Mouse (Mus musculus): ENCODE data around the gene Bmp8a.
A peak's percentile ranks its signal among the peaks of the same experiment; 100 is the strongest.
"Not testable (repeated sequence)": the region's sequence is repeated elsewhere in the genome, so short reads cannot be mapped to it uniquely, and the experiment has no call there.

Gene Bmp8a

DNA sequence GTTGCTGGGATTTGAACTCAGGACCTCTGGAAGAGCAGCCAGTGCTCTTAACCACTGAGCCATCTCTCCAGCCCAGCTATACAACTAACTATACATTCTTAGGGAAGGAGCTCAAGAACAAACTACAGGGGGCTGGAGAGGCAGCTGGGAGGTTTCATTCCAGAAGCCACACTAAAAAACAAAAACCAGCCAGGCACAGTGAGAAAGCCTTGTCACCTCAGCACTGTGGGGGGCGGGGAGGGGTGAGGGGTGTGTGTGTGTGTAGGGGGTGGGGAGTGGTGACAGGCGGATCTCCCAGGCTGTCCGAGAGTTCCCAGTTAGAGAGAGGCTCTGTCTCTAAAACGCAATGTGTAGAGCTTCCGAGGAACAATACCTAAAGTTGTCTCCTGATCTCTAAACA is 11.7 kb downstream of the Bmp8a start:
- no peak for DNase-seq (ENCODE audit: low read depth)

DNA sequence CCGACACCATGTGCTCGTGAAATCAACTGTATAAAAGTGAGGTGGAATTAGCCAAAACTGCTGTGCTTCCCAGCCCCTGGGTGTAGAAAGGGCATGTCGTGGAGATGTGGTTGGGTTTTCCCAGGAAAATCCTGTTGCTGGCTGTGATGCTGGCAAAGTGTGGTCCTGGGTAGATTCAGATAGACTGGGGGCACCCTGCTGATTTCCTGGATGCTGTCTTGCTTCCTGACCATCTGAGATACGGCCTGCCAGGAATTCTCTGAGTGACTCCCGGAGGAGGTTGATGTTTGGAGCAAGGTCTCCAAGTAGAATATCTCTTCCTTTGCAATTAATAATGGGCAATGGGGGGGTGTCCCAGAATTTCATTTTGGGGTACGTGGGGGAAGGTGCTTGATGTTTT is 14.1 kb downstream of the Bmp8a start:
- DNase-seq (ENCODE audit: low read depth): no peak

DNA sequence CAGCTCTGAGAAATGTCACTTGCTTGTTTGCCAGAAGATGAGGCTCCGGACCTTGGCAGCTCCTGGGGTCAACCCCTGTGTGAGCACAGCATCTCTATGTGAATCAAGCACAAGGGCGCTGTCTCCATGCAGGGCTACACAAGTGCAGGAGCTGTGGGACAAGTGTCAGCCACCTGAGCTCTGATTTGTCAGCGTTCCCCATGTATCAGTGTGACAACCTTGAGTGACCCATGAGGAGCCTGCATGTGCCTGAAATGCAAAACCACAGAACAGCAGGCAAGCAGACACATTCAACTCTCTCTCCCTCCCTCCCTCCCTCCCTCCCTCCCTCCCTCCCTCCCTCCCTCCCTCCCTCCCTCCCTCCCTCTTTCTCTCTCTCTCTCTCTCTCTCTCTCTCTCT is 15.4 kb downstream of the Bmp8a start:
- no peak for DNase-seq (ENCODE audit: low read depth)

- DNase-seq (ENCODE audit: low read depth): no peak
Observed at GRCm38 (mm10) chr4:123326087-123326486, 17.0 kb downstream of the Bmp8a start.

DNA sequence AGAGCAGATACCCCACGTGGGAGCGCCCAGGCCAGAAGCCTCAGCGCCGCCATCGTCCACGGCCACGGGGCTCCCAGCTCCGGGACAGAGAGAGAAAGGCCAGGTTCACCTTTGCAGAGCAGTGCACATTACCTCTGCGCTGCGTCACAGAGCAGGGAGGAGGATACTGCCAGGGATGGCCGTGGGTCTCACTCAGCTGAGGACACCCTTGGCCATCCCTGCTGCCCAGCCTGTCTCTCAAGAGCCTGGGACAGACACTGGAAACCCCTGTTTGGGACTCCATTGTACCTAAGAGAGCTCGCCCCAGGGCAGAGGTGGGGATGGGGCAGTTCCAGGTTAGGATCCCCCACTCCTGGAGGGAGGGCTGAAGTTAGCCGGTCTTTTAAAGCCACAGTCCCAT is 19.5 kb downstream of the Bmp8a start, which contains the start of gene Oxct2a:
Gene Oxct2a (minus strand): TSS at position 101 of the 400 bp plus-strand sequence.
- DNase-seq (ENCODE audit: low read depth): no peak

DNA sequence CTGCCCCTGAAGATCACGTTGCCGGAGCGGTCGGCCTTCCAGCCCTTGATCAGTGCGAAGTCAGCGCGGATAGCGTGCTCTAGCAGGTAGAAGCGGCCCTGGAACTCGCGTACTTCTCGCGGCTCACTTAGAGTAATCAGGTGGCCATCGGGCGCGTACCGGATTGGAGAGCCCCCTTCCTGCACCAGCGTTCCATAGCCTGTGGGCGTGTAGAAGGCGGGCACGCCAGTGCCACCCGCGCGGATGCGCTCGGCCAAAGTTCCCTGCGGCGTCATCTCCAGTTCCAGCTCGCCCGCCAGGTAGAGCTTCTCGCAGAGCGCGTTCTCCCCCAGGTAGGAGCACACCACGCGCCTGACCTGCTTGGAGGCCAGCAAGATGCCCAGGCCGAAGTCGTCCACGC is 20.1 kb downstream of the Bmp8a start:
- not testable (repeated sequence) for DNase-seq (ENCODE audit: low read depth)

DNA sequence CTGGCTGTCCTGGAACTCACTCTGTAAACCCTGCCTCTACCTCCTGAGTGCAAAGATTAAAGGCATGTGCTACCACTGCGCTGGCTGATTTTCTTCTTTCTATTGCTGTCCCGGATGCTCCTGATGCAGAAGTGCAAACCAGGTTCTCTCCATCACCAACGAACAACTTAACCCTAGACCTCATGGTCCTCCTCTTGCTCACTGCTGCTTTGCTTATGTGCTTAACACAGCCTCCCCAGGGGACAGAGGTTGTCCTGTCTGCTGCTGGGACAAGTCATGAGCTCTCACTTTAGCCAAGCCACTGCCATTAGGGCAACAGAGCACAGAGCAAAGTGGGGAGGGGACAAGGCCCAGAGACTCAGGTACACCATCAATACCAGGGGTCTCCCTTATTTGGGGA is 28.6 kb downstream of the Bmp8a start:
- DNase-seq (ENCODE audit: low read depth): no peak

DNA sequence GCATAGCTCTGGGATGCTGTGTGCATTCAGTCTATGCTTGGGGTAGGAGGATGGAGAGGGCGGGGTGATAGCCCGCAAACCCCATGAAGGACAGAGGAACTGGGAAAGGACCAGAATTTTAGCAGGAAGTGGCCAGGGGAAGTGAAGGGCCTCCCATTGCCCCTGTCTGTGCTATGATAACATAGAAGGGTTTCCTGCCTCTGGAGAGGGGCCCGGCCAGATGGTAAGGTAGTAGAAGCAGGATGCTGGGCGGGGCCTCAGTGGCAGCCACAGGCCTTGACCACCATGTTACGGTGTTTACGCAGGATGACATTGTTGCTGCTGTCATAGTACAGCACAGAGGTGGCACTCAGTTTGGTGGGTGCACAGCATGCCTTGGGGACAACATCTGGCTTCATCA is 30.0 kb downstream of the Bmp8a start:
- no peak for DNase-seq (ENCODE audit: low read depth)

DNA sequence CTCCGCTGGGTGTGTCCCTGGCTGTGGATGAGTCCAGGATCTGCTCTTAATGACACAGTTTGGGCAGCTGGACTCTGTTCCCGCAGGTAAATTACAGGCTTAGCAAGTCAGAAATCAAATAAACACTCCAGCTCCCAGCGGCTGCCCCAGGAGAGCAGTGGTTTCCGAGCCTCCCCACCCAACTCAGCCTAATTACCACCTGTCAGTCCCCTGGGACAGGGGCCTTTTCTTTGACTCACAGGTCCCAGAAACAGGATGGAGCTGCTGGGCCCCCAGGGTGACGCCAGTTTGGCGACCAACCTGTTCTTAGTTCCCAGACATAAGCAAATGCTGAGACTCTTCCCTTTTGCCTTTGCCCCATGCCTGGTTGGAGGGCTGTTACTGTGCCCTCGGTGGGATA is 31.2 kb downstream of the Bmp8a start:
- no peak for DNase-seq (ENCODE audit: low read depth)

DNA sequence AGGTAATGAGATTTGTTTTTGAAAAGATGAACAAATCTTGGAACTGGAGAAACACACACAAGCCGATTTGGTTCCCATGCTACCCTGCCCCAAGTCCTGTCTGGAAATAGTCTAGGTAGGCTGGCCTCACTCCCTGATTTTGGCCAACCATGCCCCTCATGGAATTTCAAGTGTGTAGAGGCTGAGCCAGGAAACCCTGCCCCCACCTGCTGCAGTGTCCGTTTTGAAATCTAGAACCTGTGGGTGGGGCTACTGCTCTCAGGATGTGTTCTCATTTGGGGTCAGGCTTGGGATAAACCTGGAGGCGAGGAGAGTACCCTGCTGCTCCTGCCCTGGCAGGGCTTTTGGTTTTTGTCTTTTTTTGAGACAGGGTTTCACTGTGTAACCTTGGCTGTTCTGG is 34.8 kb downstream of the Bmp8a start:
- DNase-seq (ENCODE audit: low read depth): no peak

DNA sequence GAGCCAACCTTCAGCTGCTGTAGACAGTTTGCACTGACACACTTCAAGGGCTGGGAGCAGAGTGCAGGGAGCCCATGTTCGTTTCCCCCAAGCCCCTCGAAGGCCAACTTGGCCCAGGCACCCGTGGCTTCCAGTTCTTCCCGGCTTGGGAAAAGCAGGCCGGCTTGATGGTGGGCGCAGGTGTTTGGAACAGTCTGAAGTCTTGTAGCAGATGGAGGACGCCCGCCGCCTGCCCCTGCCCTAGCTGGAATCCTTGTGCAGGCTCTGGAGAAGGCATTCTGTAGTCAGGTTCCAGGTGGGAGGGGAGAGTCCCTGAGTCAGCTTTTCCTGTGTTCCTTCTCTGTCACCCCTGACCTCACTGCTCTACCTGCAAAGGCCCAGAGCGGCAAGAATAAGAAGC is 36.1 kb downstream of the Bmp8a start:
- DNase-seq (ENCODE audit: low read depth): no peak

DNA sequence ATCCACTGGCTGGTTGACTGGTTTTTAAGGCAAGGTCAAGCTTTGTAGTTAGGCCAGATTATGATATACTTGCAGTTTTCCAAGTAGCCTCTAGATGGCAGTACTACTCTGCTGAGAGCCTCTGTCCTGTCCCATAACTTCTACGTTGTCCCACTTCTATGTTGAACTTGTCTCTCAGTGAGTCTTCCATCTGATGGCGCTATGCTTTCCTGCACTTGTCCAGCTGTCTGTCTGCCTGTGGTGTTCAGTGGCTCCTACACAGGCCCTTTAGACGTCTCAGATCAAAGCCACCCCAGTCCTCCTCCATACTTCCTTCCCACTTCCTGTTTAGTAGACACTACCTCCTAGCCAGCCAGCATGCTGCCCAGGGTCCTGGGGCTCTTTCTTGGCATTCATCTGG is 37.3 kb downstream of the Bmp8a start:
- DNase-seq (ENCODE audit: low read depth): peak; percentile 83

DNA sequence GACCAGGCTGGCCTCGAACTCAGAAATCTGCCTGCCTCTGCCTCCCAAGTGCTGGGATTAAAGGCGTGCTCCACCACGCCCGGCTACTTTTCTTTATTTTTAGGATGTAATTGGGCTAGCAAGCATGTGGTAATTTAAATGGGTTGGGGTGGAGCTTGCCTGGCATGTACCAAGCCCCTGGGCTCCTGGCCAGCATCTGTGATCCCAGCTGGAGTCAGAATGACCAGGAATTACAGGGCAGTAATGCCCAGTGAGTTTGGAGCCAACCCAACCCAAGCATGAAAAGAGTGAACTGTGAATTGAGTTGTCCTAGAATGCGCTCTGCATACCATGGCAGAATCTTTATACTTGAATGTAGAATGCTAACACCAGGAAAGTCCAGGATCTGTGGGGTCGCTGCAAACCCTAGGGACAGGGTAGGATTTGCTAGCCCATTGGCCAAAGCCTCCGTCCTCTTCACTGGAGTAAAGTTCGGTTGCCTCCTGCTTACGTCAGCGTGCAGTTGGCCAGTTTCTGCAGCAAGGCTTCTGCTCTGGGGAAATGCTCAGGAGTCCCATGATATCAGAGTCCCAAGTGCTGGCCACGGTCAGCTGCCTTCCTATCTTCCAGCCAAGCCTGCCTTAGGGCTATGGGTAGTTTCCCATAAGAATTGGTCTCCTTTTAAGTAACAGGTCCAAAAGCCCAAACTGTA is 43.9 kb downstream of the Bmp8a start:
- peak; percentile 61 for DNase-seq (ENCODE audit: low read depth)

- DNase-seq (ENCODE audit: low read depth): no peak
Observed at GRCm38 (mm10) chr4:123298226-123298625, 44.8 kb downstream of the Bmp8a start.

GRCm38 (mm10) chr4:123297195-123297960 is 45.7 kb downstream of the Bmp8a start:
- no peak for DNase-seq (ENCODE audit: low read depth)

GRCm38 (mm10) chr4:123296148-123296534 is 46.9 kb downstream of the Bmp8a start:
- no peak for DNase-seq (ENCODE audit: low read depth)

DNA sequence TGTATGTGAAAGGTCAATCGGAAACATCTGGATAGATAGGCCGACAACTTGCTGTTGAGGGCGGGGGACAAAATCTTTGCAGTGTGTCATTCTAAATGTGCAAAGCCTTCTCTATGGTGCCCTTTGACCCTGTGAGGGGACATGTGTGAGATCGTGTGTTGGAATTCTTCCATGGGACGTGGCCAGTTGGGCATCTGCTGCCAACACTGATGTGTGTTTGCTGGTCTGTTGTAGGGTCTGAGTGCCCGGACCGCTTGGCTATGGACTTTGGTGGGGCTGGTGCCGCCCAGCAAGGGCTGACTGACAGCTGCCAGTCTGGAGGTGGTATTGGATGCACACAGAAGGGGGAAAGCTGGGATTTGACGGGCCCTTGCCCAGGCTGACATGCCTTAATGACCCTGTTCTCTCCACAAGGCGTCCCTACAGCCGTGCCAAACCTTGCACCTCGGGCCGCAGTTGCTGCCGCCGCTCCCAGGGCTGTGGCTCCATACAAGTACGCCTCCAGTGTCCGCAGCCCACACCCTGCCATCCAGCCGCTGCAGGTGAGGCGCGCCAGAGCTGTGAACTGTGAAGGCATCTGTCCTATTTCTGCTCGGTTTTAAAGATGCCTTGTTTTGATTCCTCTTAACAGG is 47.4 kb downstream of the Bmp8a start:
- DNase-seq (ENCODE audit: low read depth): no peak

- DNase-seq (ENCODE audit: low read depth): not testable (repeated sequence)
Observed at GRCm38 (mm10) chr4:123295026-123295425, 48.0 kb downstream of the Bmp8a start.

- no peak for DNase-seq (ENCODE audit: low read depth)
Observed at GRCm38 (mm10) chr4:123293661-123294443, 49.2 kb downstream of the Bmp8a start.

DNA sequence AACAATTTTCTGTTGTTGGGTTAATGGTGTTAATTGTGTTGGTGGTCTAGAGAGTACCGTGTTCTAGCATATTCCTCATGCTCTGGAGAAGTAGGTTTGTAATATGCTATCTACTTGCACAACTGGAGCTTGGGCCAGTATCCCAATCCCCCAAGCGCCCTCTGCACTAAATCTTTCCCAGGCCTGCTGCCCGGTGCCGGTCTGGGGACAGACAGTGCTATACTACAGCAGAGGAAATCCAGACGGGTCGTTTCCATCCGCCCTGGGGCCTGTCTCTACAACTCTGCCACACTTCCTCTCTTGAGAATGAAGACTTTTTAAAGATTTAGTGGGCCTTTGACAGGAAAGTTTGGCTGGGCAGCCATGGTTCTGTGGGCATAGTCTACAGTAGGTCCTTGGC is 50.1 kb downstream of the Bmp8a start:
- DNase-seq (ENCODE audit: low read depth): no peak

GRCm38 (mm10) chr4:123292390-123292789 is 50.7 kb downstream of the Bmp8a start:
- no peak for DNase-seq (ENCODE audit: low read depth)

- no peak for DNase-seq (ENCODE audit: low read depth)
Observed at GRCm38 (mm10) chr4:123289038-123289437, 54.0 kb downstream of the Bmp8a start.
